Comparison of ENCODE assay signal across 14 mouse cellular contexts in genomic region chr5:21329672-21330665, GRCm38 (mm10). TPM values are rescaled to one million over a fixed set of nuclear protein-coding genes. Genes with fewer than 3 reads are reported as not detected.
DNase-seq lines count a peak whose midpoint lies in the region; ATAC-seq and TF ChIP-seq lines count a peak whose summit lies in the region.
"Had no signal": no experiment of that assay in that cellular context is flagged by ENCODE, and none has a peak within 500 bp of the region (broad histone marks: within the 10 kb centered on the region; RNA-seq: fewer than 3 reads in every experiment).

No protein-coding gene starts in this region.

- no peak for DNase-seq in frontal cortex, postnatal 10 days (ENCODE audit: low spot score in 2 of 2)
- peak in 1 of 2 experiments; percentile 51 for DNase-seq in heart, adult 2 months
- no peak for DNase-seq in right cerebral cortex, postnatal 36 days (ENCODE audit: low spot score in 2 of 2)
- no peak for DNase-seq in urinary bladder, postnatal 14 days (ENCODE audit: low spot score)
- no peak for DNase-seq in natural killer cell, adult 2 months (ENCODE audit: low spot score in 2 of 2)
- DNase-seq: adrenal gland, postnatal 36 days; cerebellum, postnatal 36 days; forebrain, postnatal 0 days had no signal

- TF ChIP-seq EP300 in heart, adult 2 months (IDR thresholded peaks at IDR 0.05; ENCODE audit: insufficient read depth, low read depth, low read length), result peak; percentile 62; the same call in 1 of the 2 replicates

- H3K4me3 ChIP-seq in E14TG2a.4 (replicated peaks; ENCODE audit: low read length), result peak overlapping the region; percentile 60
- H3K4me3 ChIP-seq in heart, adult 2 months, result peak overlapping the region; percentile 22; the same call in 1 of the 2 replicates
- H3K4me3 ChIP-seq in intestine, embryonic 16.5 days (ENCODE audit: low read length), result no peak overlapping the region
- H3K4me3 ChIP-seq: layer of hippocampus, adult 2 months; limb, embryonic 12.5 days had no signal

- no peaks in the 10 kb centered on the region for H3K36me3 ChIP-seq in E14TG2a.4 (ENCODE audit: insufficient read depth, low read length)
- peaks cover 15% of the 10 kb centered on the region for H3K36me3 ChIP-seq in heart, adult 2 months (ENCODE audit: control insufficient read depth, insufficient read depth, low read length)
- H3K36me3 ChIP-seq in intestine, embryonic 16.5 days (ENCODE audit: control insufficient read depth, insufficient read depth, low read length), result no peaks in the 10 kb centered on the region
- H3K36me3 ChIP-seq: limb, embryonic 12.5 days had no signal

- intact Hi-C loops in heart, adult 2 months (cut with DNase I), result loop anchor here (2.0 to 5.0 kb wide), 3 partner anchors 43 to 257 kb away; partner anchors contain the start of gene Fgl2

- 49% methylated on average over 11 of the region's 11 CpGs for WGBS in heart, adult 2 months
- 56% methylated on average over 11 of the region's 11 CpGs for WGBS in intestine, embryonic 16.5 days

- H3K4me2 ChIP-seq in intestine, embryonic 16.5 days (ENCODE audit: low read depth, low read length), result no peak overlapping the region
- H3K4me2 ChIP-seq: limb, embryonic 12.5 days had no signal

- peak; percentile 84 for ATAC-seq in frontal cortex, adult (ENCODE audit: low TSS enrichment)
- peak; percentile 53; the same call in 1 of the 2 replicates for ATAC-seq in intestine, embryonic 16.5 days
- ATAC-seq: forebrain, postnatal 0 days; lung, postnatal 0 days had no signal

- peaks cover 14% of the 10 kb centered on the region; the same call in 1 of the 2 replicates for H3K4me1 ChIP-seq in E14TG2a.4 (replicated peaks; ENCODE audit: low read depth, low read length)
- H3K4me1 ChIP-seq in heart, adult 2 months (ENCODE audit: control insufficient read depth, insufficient read depth, low read length), result peaks cover 18% of the 10 kb centered on the region
- peaks cover 13% of the 10 kb centered on the region for H3K4me1 ChIP-seq in intestine, embryonic 16.5 days (ENCODE audit: control insufficient read depth, insufficient read depth, low read length)

- peaks cover 17% of the 10 kb centered on the region for H3K9me3 ChIP-seq in E14TG2a.4 (ENCODE audit: low read length)
- H3K9me3 ChIP-seq in intestine, embryonic 16.5 days (ENCODE audit: control insufficient read depth, low read length), result no peaks in the 10 kb centered on the region

- H3K79me2 ChIP-seq in heart, adult 2 months (replicated peaks; ENCODE audit: control insufficient read depth, insufficient read depth, low read length), result no peaks in the 10 kb centered on the region

- TF ChIP-seq CTCF in E14TG2a.4 (conservative IDR thresholded peaks at IDR 0.05; ENCODE audit: low read length), result no peak
- TF ChIP-seq CTCF in heart, adult 2 months (IDR thresholded peaks at IDR 0.05), result no peak

- peak overlapping the region; percentile 45 for H3K9ac ChIP-seq in heart, adult 2 months (ENCODE audit: low read depth, low read length)
- peak overlapping the region; percentile 29 for H3K9ac ChIP-seq in intestine, embryonic 16.5 days (ENCODE audit: low read depth, low read length)
- H3K9ac ChIP-seq: forebrain, postnatal 0 days; limb, embryonic 12.5 days had no signal

- peak overlapping the region; percentile 89 for H3K27ac ChIP-seq in heart, adult 2 months
- H3K27ac ChIP-seq in intestine, embryonic 16.5 days (ENCODE audit: low read length), result peak overlapping the region; percentile 70
- H3K27ac ChIP-seq: layer of hippocampus, adult 2 months; limb, embryonic 12.5 days had no signal

- peak; percentile 50; the same call in 1 of the 2 replicates for TF ChIP-seq POLR2A in heart, adult 2 months (IDR thresholded peaks at IDR 0.05; ENCODE audit: insufficient read depth, low read depth, low read length)

- 0 out of 2 replicates have a peak, but pooled peaks cover 4% of the 10 kb centered on the region for H3K27me3 ChIP-seq in E14TG2a.4 (ENCODE audit: insufficient read depth, low read length)
- H3K27me3 ChIP-seq in heart, adult 2 months (ENCODE audit: control insufficient read depth, insufficient read depth, low read length), result no peaks in the 10 kb centered on the region
- no peaks in the 10 kb centered on the region for H3K27me3 ChIP-seq in intestine, embryonic 16.5 days (replicated peaks; ENCODE audit: control insufficient read depth, insufficient read depth, low read length)
- H3K27me3 ChIP-seq: limb, embryonic 12.5 days had no signal

RNA-seq across cellular contexts. Expression of gene Fgl2, which starts 42.5 kb away (rescaled TPM):
- total RNA-seq in heart, adult 2 months (2021), result 10 to 100 TPM; 26.3 to 27.2 TPM
- 16.9 and 27.0 TPM in 2 replicates for polyA plus RNA-seq in heart, adult 2 months (2012; rRNA removed)
- polyA plus RNA-seq in intestine, embryonic 16.5 days (2015; fragmentation: Nextera tagmentation; extraction: Ambion mirVana), result 8.4 and 9.8 TPM in 2 replicates
